Mouse (Mus musculus): Measurements from ENCODE around the gene Cpz. TPM values are rescaled to one million over a fixed set of nuclear protein-coding genes. Genes with fewer than 3 reads are reported as not detected.

The Cpz gene
- polyA plus RNA-seq, 1 experiment from 2014 or later = 7.4 TPM

DNA sequence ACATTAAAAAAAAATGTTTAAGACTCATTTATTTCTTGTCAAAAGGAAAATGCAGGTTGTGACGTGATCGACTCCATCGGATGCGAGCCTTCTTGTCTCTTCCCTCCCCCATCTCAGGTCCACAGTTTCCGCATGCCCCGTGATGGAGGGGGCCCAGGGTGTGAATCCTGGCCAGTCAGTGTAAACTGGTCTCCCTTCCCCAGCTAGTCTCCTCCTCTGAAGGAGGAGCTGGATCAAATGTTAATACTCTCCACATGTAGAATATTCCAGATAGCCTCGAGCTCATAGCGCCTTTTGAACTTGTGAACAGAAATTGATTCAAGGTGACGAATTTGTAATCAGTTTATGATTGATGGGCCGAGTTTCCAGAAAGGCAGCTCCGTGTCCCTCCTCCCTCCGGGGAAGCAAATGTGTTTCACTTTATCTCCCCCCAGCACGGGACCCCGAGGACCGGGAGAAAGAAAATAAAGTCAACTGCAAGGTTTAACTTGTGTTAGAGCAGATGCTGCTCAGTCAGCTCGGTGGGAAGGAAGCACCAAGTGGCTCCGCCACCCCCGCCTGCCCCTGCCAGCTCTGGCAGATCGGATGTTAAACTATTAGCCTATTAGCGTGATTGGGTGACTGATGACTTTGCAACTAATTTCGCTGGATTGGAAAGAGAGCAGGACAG is 59.4 kb downstream of the Cpz start:
- no peaks in the 10 kb centered on the region for H3K9me3 ChIP-seq (replicated peaks)
- H3K27ac ChIP-seq = no peak overlapping the region
- H3K4me2 ChIP-seq = no peak overlapping the region
- H3K27me3 ChIP-seq = peaks cover 92% of the 10 kb centered on the region
- H3K9ac ChIP-seq = no peak overlapping the region
- H3K4me1 ChIP-seq (replicated peaks) = no peaks in the 10 kb centered on the region
- no peak for ATAC-seq (replicated peaks; ENCODE audit: insufficient number of reproducible peaks, insufficient read depth, low FRiP score, low read depth)
- WGBS = 31% methylated on average over 21 of the region's 21 CpGs
- no peaks in the 10 kb centered on the region for H3K36me3 ChIP-seq
- no peak overlapping the region for H3K4me3 ChIP-seq

DNA sequence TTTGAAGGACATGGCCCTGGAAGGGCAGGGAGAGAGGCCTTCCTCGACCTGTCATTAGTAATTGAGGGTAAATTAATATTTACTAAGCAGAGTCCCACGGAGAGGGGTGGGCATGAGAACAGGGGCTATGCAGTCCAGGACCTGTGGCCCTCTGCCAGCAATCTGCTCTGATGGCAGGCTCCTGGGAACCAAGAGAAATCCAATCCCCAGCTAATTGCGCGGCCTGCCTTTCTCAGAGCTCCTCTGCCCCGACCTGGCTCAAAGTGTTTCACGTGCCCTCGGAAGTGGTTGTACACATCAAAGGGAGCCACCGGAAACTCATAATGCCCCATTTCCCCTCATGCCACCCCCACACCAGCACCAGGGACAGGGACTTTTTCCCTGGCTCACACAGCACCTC is 63.4 kb downstream of the Cpz start:
- Histone ChIP-seq H3K36me3 (no peaks in the 10 kb centered on the region), H3K9me3 (replicated peaks) (no peaks in the 10 kb centered on the region), H3K9ac (no peak overlapping the region), H3K27ac (no peak overlapping the region), H3K4me1 (replicated peaks) (no peaks in the 10 kb centered on the region), H3K27me3 (peaks cover 61% of the 10 kb centered on the region), H3K4me3 (no peak overlapping the region), H3K4me2 (no peak overlapping the region)
- 42% methylated on average over 8 of the region's 8 CpGs for WGBS
- no peak for ATAC-seq (replicated peaks; ENCODE audit: insufficient number of reproducible peaks, insufficient read depth, low FRiP score, low read depth)

DNA sequence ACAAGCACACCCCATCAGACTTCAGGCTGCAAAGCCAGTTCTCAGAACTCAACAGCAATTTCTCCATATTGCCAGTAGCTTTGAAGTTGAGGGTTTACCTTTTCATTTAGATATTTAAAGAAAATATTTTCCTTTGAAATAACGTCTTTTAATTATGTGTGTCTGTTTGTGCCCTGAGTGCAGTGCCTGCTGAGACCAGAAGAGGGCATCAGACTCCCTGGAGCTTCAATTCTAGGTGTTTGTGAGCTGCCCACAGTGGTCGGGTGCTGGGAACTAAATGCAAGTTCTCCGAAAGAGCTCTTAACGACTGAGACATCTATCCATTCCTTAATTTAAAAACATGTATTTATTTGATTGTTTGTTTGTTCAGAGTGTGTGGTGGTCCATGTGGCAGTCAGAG is 65.7 kb downstream of the Cpz start:
- Histone ChIP-seq H3K36me3 (no peaks in the 10 kb centered on the region), H3K27ac (no peak overlapping the region), H3K4me2 (no peak overlapping the region), H3K9me3 (replicated peaks) (no peaks in the 10 kb centered on the region), H3K27me3 (peaks cover 48% of the 10 kb centered on the region), H3K9ac (no peak overlapping the region), H3K4me1 (replicated peaks) (no peaks in the 10 kb centered on the region), H3K4me3 (no peak overlapping the region)
- 71% methylated on average over 4 of the region's 4 CpGs for WGBS
- no peak for ATAC-seq (replicated peaks; ENCODE audit: insufficient number of reproducible peaks, insufficient read depth, low FRiP score, low read depth)

DNA sequence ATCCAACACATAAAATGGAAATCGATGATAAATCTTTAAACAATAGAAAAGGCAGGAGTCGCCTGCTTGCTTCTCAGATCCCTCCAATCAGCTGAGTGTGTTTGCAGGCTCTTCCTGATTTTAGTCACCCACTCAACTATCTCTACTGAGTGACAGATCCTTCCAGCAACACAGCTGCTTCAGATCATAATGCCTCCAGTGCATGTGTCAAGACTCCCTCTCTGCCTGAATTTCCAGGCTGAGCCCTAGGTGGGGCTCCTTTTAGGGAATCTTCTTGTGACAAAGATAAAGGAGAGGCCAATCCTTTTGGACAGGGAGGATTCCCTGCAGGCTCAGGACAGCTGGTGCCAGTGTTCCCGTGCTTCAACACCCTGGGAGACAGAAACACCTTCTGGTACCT is 67.2 kb downstream of the Cpz start:
- WGBS = 47% methylated on average over 3 of the region's 3 CpGs
- H3K9me3 ChIP-seq (replicated peaks) = no peaks in the 10 kb centered on the region
- no peak overlapping the region for H3K4me2 ChIP-seq
- H3K27me3 ChIP-seq = peaks cover 40% of the 10 kb centered on the region
- no peaks in the 10 kb centered on the region for H3K4me1 ChIP-seq (replicated peaks)
- no peak overlapping the region for H3K27ac ChIP-seq
- no peak overlapping the region for H3K4me3 ChIP-seq
- ATAC-seq (replicated peaks; ENCODE audit: insufficient number of reproducible peaks, insufficient read depth, low FRiP score, low read depth) = no peak
- H3K9ac ChIP-seq = no peak overlapping the region
- H3K36me3 ChIP-seq = no peaks in the 10 kb centered on the region

DNA sequence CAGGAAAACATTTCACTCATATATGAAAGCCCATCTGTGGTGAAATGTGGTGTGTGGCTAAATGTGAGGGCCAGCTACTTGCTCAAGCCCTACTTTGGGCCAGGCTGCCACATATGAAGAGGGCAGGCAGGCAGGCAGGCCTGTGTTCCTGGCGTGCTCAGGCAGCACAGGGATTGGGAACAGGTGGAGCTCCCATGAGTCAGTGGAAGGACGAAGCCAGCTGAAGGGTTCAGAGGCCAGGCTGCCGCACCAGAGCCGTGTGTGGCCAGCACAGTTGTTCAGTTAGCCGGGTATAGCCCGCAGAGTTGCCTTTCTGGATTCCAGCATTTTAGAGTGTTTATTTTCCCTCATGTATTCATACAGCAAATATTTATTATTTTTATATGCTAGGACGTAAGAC is 68.1 kb downstream of the Cpz start:
- H3K27me3 ChIP-seq = peaks cover 37% of the 10 kb centered on the region
- no peaks in the 10 kb centered on the region for H3K4me1 ChIP-seq (replicated peaks)
- no peak overlapping the region for H3K9ac ChIP-seq
- H3K4me2 ChIP-seq = no peak overlapping the region
- H3K4me3 ChIP-seq = no peak overlapping the region
- H3K9me3 ChIP-seq (replicated peaks) = no peaks in the 10 kb centered on the region
- no peak for ATAC-seq (replicated peaks; ENCODE audit: insufficient number of reproducible peaks, insufficient read depth, low FRiP score, low read depth)
- WGBS = 78% methylated on average over 7 of the region's 7 CpGs
- H3K36me3 ChIP-seq = no peaks in the 10 kb centered on the region
- H3K27ac ChIP-seq = no peak overlapping the region

DNA sequence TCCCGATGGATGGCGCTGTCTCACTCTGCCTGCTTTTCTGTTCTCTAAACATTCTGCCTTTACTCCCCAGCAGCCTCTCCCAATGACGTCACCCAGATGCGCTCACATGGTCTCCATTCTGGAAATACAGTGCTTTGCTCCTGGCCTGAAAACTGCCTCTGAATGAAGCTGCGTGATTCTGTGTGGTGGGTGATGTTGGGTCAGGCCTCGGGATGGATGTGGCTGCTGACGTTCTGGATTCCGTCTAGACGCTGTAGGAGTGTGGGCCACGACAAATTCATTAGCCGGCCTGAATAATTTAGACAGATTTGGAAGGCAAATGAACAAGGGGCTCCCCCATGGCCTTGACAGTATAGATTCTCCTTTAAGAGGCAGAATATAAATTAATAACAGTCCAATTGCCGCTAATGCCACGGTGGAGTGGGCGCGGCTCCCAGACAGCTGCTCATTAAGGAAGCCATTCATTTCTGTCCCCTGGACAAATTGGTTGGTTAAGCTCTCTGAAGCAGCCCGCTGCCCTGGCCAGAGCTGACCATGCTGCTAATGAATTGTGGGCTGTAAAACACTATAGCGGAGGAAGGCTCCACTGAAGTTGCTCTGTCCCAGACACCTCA is 71.2 kb downstream of the Cpz start:
- Histone ChIP-seq H3K4me1 (replicated peaks) (no peaks in the 10 kb centered on the region), H3K27me3 (peaks cover 44% of the 10 kb centered on the region), H3K9me3 (replicated peaks) (no peaks in the 10 kb centered on the region), H3K36me3 (no peaks in the 10 kb centered on the region), H3K4me2 (no peak overlapping the region), H3K9ac (no peak overlapping the region), H3K27ac (no peak overlapping the region), H3K4me3 (no peak overlapping the region)
- no peak for ATAC-seq (replicated peaks; ENCODE audit: insufficient number of reproducible peaks, insufficient read depth, low FRiP score, low read depth)
- WGBS = 64% methylated on average over 17 of the region's 17 CpGs

Other genes starting within 250 kb of the Cpz start
- 0.06 TPM in 1 of 2 replicates, not detected in the other for gene Adra2c, start 247.4 kb downstream of the Cpz start, polyA plus RNA-seq (2015; fragmentation: Nextera tagmentation; extraction: Ambion mirVana)
- gene Hmx1, start 136.6 kb downstream of the Cpz start, polyA plus RNA-seq (2015; fragmentation: Nextera tagmentation; extraction: Ambion mirVana) = 0.90 TPM in 1 of 2 replicates, not detected in the other
- 4.2 and 5.5 TPM in 2 replicates for gene Trmt44, start 49.4 kb upstream of the Cpz start, polyA plus RNA-seq (2015; fragmentation: Nextera tagmentation; extraction: Ambion mirVana)
- 9.9 and 11.7 TPM in 2 replicates for gene Acox3, start 57.3 kb upstream of the Cpz start, polyA plus RNA-seq (2015; fragmentation: Nextera tagmentation; extraction: Ambion mirVana)
- 14.7 and 22.2 TPM in 2 replicates for gene Htra3, start 154.1 kb upstream of the Cpz start, polyA plus RNA-seq (2015; fragmentation: Nextera tagmentation; extraction: Ambion mirVana)
- gene Sh3tc1, start 214.3 kb upstream of the Cpz start, polyA plus RNA-seq (2015; fragmentation: Nextera tagmentation; extraction: Ambion mirVana) = 8.6 and 10.9 TPM in 2 replicates
- gene Ablim2, start 232.2 kb upstream of the Cpz start, polyA plus RNA-seq (2015; fragmentation: Nextera tagmentation; extraction: Ambion mirVana) = 4.3 and 5.3 TPM in 2 replicates